Mouse (Mus musculus) liver, adult 2 months (tissue): ENCODE measurements around the gene Nfia.

Source experiments
- CTCF ChIP-seq: fragments of 200-500 bp; IDR thresholded peaks from 2 replicates; pipeline ENCODE4 v1.5.1; 2011; ENCODE audit warnings: low read depth, low read length, control low read depth
- POLR2A ChIP-seq: fragments of 200-500 bp; IDR thresholded peaks from 2 replicates; pipeline ENCODE4 v1.6.1; 2011; ENCODE audit warnings: low read length, control low read depth; ENCODE audit not compliant: insufficient read depth; ENCODE audit errors: extremely low read depth

DNA sequence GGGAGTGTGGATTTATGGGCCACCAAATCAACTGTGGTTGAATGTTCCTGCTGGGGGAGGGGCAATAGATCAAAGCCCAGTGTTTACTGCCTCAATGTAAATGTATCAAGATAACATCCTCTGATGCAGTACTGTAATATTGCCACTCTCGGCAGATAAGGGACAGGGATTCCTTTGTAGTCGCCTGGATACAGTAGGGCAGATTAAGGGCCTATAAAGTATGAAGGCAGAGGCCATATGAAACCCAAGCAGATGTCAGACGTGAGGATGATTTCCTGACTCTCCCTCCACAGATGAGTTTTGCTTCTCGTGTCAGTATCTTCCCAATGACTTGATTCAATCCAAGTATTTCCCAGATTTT lies 334.5 kb downstream of the Nfia start:
- TF ChIP-seq CTCF (no peak), POLR2A (no peak)
